Mouse (Mus musculus): ENCODE data around the gene Gm49358. TPM values are rescaled to one million over a fixed set of nuclear protein-coding genes. Genes with fewer than 3 reads are reported as not detected.

Gm49358 gene
- polyA plus RNA-seq, 1 experiment from 2014 or later = 1.0 TPM

DNA sequence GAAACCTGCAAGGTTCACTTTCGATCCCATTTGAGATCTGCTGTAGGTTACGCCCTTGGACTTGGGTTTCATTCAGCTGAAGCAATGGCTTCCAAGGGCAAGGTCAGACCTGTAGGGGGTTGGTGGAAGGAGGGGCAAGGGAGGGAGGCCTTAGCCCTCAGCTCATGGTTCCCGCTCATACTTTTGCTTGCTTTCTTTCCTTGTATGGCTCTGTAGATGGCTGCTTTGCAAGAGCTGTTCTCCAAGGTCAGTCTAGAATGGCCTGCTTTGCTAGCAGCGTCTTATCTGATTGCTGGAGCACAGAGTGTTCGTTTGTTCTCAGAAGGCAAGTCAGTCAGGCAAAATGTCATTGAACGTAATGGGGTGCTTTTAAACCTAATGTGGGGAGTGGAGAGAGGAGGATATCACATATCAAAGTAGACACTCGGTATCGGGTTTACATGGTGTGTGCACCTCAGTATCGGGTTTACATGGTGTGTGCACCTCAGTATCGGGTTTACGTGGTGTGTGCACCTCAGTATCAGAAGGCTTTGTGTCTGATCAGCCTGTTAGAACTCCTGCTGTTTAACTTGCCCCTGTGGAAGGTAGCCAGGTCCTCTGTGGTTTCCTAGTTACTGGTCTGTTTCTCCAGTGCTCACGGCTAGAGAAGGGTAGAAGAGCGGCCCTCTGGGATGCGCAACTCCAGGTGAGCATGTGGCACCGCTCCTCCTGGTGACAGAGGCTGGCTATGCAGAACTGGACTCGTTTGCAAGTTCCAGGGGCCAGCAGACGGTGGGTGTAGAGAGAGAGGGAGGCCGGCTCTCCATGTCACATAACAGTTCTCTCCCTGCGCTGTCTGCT lies 50.7 kb downstream of the Gm49358 start:
- Histone ChIP-seq H3K79me2 (ENCODE audit: inconsistent target) (peaks cover 9% of the 10 kb centered on the region; the same call in 1 of the 2 replicates), H3K4me3 (ENCODE audit: inconsistent target) (no peak overlapping the region), H3K36me3 (ENCODE audit: inconsistent target) (peaks cover 28% of the 10 kb centered on the region), H3K27ac (no peak overlapping the region)
- 88% methylated on average over 19 of the region's 19 CpGs for WGBS (ENCODE audit: missing documents)

DNA sequence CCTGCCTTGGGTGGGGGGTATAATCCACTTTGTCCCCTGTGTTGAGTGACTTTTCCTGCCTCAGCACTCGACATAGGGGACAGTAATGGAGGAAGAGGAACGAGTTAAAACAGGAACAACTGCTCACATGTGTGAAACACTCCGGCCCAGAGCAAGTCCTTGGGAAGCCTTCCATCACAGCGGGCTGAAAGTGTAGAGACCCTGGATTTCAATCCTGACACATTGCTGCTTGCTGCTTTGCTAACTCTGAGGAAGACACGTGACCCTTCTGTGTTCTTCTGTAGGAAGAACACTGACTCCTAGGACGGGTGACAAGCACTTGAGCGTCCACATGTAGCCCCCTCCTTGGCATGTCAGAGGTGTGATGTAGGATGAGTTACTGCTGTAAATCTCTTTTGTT lies 51.4 kb downstream of the Gm49358 start:
- no peak overlapping the region for H3K27ac ChIP-seq
- no peak overlapping the region for H3K4me3 ChIP-seq (ENCODE audit: inconsistent target)
- peaks cover 3% of the 10 kb centered on the region; the same call in 1 of the 2 replicates for H3K79me2 ChIP-seq (ENCODE audit: inconsistent target)
- 70% methylated on average over 7 of the region's 7 CpGs for WGBS (ENCODE audit: missing documents)
- peaks cover 34% of the 10 kb centered on the region for H3K36me3 ChIP-seq (ENCODE audit: inconsistent target)

DNA sequence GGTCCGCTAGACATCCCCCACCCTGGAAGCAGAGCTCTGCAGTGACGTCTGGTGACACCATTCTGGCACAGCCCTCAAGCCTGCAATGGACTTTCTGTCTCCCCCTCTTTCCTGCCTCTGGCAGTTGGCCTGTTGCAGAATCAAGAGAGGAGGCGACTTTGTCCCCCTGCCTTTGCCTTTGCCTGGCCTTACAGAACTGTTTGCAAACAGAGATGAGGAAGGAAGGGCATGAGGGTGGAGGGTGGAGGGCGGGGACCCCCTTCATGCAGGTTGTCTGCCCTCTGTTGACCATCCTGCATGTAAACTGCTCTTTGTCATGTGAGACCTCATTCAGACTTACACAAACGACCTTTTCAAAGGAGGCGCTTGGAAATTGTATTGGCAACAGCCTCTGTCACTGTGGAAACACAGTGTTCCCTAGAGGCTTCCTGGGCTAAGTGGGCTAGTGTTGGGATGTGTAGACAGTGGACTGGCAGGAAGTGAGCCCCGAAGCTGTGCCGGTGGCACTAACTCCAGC lies 55.9 kb downstream of the Gm49358 start:
- H3K27ac ChIP-seq = no peak overlapping the region
- no peaks in the 10 kb centered on the region for H3K79me2 ChIP-seq (ENCODE audit: inconsistent target)
- 53% methylated on average over 8 of the region's 8 CpGs for WGBS (ENCODE audit: missing documents)
- peaks cover 55% of the 10 kb centered on the region for H3K36me3 ChIP-seq (ENCODE audit: inconsistent target)
- H3K4me3 ChIP-seq (ENCODE audit: inconsistent target) = no peak overlapping the region

DNA sequence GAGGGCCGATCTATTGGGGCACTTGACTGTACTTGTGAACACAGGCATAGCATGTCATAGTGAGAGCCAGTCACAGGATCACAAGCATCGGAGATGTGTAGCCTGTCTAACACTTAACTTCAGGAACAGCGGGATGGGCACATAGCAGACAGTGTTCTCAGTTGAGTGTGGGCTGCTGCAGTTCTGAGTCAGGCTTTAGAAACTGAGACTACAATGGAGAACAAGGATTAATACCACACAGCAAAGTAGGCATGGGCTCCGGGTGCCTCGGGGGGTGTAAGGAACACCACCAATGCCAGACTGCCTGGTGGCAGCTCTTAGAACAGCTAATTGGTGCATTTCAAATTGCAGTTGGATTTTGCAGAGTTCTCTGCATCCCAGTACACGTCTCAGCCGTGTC lies 57.2 kb downstream of the Gm49358 start:
- 96% methylated on average over 7 of the region's 7 CpGs for WGBS (ENCODE audit: missing documents)
- Histone ChIP-seq H3K79me2 (ENCODE audit: inconsistent target) (no peaks in the 10 kb centered on the region), H3K36me3 (ENCODE audit: inconsistent target) (peaks cover 60% of the 10 kb centered on the region)

DNA sequence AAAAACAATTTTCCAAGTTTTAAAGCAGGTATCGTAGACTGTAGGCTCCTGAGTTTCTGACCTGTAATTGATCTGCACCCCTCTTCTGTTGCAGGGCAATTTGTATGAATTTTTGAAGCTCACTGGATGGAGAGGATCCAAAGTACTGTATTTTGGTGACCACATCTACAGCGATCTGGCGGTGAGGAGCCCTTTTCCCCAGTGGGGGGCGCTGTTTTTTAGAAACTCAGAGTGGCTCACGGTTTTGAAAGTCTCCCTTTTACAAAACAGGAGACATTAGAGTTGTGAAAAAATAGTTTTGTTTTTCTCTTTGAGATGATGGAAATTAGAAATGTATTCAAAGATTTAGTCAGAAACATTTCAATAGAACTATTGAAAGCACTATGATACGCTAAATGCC lies 60.3 kb downstream of the Gm49358 start:
- Histone ChIP-seq H3K27ac (no peak overlapping the region), H3K79me2 (ENCODE audit: inconsistent target) (no peaks in the 10 kb centered on the region), H3K4me3 (ENCODE audit: inconsistent target) (no peak overlapping the region), H3K36me3 (ENCODE audit: inconsistent target) (peaks cover 69% of the 10 kb centered on the region)
- WGBS (ENCODE audit: missing documents) = 91% methylated on average over 6 of the region's 6 CpGs

More for the DNA sequence above, 57.2 kb downstream of the Gm49358 start:
- Histone ChIP-seq H3K27ac (no peak overlapping the region), H3K4me3 (ENCODE audit: inconsistent target) (no peak overlapping the region)

DNA sequence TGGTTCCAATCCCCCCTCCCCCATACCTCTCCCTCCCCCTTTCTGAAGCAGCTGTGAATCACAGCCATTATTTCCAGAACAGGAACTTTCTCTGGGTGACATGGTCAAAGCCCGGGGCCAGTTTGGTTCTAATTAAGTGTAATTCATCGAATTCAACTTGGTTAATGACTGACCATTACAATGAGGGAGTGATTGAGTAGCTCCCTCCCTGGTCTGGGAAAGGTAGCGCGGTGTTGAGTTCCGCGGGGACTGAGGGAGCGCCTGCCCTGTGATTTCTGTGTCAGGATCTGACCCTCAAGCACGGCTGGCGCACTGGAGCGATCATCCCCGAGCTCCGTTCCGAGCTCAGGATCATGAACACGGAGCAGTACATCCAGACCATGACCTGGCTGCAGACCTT lies 61.1 kb downstream of the Gm49358 start:
- 97% methylated on average over 11 of the region's 14 CpGs for WGBS (ENCODE audit: missing documents)
- H3K36me3 ChIP-seq (ENCODE audit: inconsistent target) = peaks cover 68% of the 10 kb centered on the region
- H3K79me2 ChIP-seq (ENCODE audit: inconsistent target) = no peaks in the 10 kb centered on the region
- H3K4me3 ChIP-seq (ENCODE audit: inconsistent target) = no peak overlapping the region
- H3K27ac ChIP-seq = no peak overlapping the region

DNA sequence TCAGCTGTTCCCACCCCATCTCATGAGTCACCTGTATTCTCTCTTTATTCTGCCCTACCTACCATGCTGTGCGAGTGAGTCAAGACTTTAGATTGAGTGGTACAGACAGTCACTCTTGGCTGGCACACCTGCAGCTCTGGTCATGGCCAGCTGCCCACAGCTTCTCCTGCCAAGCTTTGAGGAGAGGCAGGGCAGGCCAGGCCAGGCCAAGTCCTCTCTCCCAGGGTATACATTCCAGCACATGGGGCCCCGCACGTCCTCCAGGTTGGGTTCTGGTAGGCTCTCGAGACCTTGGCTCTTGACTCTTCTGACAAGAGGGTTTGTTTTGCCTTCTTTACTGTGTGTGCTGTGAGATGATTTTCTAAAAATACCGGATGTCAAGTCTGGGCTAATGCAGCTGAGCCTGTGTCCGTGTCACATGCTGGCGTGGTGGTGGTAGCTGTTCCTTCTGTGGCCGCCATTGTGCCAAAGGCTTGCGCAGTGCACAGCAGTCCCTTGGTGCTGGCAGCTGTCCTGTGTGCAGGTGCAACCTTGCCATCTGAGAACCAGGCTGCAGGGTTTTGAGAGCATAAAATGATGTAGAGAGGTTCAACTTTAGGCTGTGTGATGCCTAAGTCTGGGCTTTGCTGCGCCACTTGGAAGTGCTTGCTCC lies 62.2 kb downstream of the Gm49358 start:
- peaks cover 57% of the 10 kb centered on the region for H3K36me3 ChIP-seq (ENCODE audit: inconsistent target)
- over 99% methylated on average over 8 of the region's 10 CpGs for WGBS (ENCODE audit: missing documents)
- H3K27ac ChIP-seq = no peak overlapping the region
- no peak overlapping the region for H3K4me3 ChIP-seq (ENCODE audit: inconsistent target)
- H3K79me2 ChIP-seq (ENCODE audit: inconsistent target) = no peaks in the 10 kb centered on the region

DNA sequence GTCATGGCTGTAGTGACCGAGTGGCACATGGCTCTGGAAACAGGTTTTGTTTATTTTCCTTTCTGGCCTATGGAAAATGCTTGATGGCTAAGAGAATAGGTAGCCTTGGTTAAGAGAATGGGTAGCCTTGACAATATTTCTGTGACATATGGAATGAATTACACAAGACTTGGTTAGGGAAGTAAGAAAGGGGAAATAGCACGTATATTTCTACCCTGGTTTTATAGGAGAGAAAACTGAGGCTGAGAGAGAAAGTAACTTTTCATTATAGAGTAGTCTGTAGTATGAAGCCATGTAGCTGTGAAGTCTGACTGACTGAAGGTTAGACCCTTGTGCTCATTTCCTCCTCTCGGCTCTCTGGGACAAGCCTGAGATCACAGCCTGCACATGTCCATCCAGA lies 63.2 kb downstream of the Gm49358 start:
- H3K36me3 ChIP-seq (ENCODE audit: inconsistent target) = peaks cover 57% of the 10 kb centered on the region; the same call in 1 of the 2 replicates
- no peak overlapping the region for H3K4me3 ChIP-seq (ENCODE audit: inconsistent target)
- H3K79me2 ChIP-seq (ENCODE audit: inconsistent target) = no peaks in the 10 kb centered on the region
- 47% methylated on average over 3 of the region's 3 CpGs for WGBS (ENCODE audit: missing documents)
- H3K27ac ChIP-seq = no peak overlapping the region

DNA sequence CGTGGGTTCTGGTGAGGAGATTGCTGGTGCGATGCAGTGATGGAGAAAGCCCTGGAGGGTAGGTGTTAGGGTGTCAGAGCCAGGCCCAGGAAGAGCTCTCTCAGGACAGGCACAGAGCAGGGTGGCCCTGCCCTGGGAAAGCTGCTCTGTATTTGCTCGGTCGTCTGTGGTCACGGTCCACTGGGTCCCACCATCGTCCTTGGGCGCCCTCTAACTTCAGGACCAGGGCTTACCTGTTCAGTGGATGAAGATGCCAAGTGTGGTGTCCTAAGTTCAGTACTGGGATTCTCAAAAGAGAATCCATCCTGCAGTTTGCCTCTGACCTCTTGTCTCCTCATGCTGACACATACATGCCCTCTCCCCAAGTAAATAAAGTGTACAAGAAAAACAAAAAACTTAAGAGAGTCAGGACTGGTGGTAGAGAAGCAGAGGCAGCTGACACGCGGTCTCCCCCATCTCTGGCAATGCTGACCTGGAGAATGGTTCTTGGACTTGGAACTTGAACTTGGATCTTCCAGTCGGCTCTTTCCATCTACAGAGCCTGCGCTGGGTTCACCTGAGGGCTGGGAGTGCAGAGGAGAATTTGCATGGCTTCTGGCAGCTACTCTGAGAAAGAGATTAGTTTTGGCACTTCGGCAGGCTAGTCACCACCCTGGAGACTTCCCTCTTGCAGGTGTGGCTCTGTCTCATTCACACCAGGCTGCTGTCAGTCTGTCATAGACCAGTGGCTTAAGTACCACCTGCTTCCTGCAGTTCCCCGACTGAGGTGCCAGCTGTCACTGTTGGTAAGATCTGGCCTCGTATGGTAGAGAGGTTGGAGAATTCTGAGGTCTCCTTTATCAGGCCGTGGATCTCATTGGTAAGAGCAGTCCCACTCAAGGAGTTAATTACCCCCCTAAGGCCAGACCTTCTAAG lies 64.7 kb downstream of the Gm49358 start:
- no peaks in the 10 kb centered on the region for H3K79me2 ChIP-seq (ENCODE audit: inconsistent target)
- H3K27ac ChIP-seq = no peak overlapping the region
- H3K36me3 ChIP-seq (ENCODE audit: inconsistent target) = peaks cover 55% of the 10 kb centered on the region; the same call in 1 of the 2 replicates
- no peak overlapping the region for H3K4me3 ChIP-seq (ENCODE audit: inconsistent target)
- 86% methylated on average over 15 of the region's 15 CpGs for WGBS (ENCODE audit: missing documents)

DNA sequence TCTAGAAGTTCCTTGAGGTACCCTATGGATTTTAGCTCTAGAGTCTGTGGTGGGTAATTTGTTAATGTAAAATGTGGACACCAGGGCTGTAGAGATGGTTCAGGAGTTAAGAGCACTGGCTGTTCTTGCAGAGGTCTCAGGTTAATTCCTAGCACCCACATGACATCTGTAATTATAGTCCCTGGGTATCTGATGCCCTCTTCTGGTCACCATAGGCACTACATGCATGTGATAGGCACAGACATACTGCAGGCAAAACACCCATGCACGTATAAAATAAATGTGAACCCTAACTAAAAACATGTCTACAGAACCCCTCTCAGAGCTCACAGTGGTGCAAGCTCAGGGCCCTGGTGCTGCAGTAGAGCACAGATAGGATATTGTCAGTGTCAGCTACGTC lies 65.7 kb downstream of the Gm49358 start:
- H3K79me2 ChIP-seq (ENCODE audit: inconsistent target) = no peaks in the 10 kb centered on the region
- WGBS (ENCODE audit: missing documents) = 88% methylated on average over 2 of the region's 2 CpGs
- H3K36me3 ChIP-seq (ENCODE audit: inconsistent target) = peaks cover 60% of the 10 kb centered on the region; the same call in 1 of the 2 replicates
- H3K27ac ChIP-seq = no peak overlapping the region
- no peak overlapping the region for H3K4me3 ChIP-seq (ENCODE audit: inconsistent target)

DNA sequence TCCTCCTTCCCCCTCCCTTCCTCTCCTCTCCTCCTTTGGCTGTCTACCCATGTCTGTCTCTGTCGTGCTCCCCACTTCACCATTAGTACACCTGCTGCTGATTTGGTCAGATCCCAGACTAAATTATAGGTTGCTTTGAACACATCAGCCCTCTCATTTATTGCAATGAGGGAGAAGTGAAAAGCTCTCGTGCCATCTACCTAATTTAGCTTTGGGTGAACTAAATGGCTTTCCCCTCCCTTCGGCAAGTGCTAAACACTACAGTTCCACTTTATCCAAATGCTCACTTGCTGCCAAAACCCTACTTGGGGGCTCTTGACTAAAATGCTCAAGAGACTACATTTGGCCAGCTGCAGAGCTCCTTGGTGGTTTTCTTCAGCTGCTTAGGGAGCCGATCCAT lies 73.0 kb downstream of the Gm49358 start:
- Histone ChIP-seq H3K79me2 (ENCODE audit: inconsistent target) (no peaks in the 10 kb centered on the region), H3K4me3 (ENCODE audit: inconsistent target) (no peak overlapping the region), H3K27ac (no peak overlapping the region), H3K36me3 (ENCODE audit: inconsistent target) (peaks cover 54% of the 10 kb centered on the region; the same call in 1 of the 2 replicates)
- WGBS (ENCODE audit: missing documents) = 94% methylated on average over 3 of the region's 4 CpGs

DNA sequence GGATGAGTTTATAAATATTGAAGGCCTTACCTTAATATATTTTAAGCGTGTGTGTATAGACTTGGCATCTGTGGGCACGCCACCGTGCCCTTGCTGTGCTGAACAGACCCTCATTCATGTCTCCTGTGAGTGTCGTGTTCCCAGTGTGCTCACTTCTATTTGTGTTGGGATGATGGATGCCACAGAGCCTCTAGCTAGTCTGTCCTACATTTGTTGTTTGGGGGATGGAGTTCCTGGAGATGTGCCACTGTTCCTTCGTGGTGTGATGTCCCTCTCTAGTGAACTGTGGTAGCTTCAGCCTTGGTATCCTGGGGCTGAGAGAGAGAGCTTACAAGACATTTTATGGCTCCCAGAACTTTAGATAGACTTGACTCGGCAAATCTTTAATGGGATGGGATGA lies 75.1 kb downstream of the Gm49358 start:
- WGBS (ENCODE audit: missing documents) = 98% methylated on average over 6 of the region's 6 CpGs
- H3K36me3 ChIP-seq (ENCODE audit: inconsistent target) = peaks cover 38% of the 10 kb centered on the region; the same call in 1 of the 2 replicates

DNA sequence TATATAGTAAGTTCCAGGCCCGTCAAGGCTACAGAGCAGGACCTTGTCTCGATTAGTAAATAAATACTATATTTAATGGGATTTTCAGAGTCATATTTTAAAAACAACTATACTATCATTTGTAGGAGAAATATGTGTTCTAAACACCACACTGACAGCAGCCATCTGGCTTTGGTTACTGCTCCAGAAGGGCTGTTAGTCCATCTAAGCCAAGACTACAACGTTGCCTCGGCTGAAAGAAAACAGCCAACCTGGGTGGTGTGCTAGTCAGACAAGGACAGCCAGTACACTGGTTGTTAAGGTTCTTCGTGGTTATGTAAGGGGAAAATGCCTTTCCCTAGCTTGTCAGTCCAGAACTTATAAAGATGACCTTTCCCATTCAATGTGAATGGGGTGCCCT lies 78.9 kb downstream of the Gm49358 start:
- Histone ChIP-seq H3K79me2 (ENCODE audit: inconsistent target) (no peaks in the 10 kb centered on the region), H3K4me3 (ENCODE audit: inconsistent target) (no peak overlapping the region), H3K36me3 (ENCODE audit: inconsistent target) (peaks cover 11% of the 10 kb centered on the region; the same call in 1 of the 2 replicates), H3K27ac (no peak overlapping the region)
- 92% methylated on average over 5 of the region's 5 CpGs for WGBS (ENCODE audit: missing documents)

More for the DNA sequence above, 75.1 kb downstream of the Gm49358 start:
- Histone ChIP-seq H3K4me3 (ENCODE audit: inconsistent target) (no peak overlapping the region), H3K27ac (no peak overlapping the region), H3K79me2 (ENCODE audit: inconsistent target) (no peaks in the 10 kb centered on the region)

DNA sequence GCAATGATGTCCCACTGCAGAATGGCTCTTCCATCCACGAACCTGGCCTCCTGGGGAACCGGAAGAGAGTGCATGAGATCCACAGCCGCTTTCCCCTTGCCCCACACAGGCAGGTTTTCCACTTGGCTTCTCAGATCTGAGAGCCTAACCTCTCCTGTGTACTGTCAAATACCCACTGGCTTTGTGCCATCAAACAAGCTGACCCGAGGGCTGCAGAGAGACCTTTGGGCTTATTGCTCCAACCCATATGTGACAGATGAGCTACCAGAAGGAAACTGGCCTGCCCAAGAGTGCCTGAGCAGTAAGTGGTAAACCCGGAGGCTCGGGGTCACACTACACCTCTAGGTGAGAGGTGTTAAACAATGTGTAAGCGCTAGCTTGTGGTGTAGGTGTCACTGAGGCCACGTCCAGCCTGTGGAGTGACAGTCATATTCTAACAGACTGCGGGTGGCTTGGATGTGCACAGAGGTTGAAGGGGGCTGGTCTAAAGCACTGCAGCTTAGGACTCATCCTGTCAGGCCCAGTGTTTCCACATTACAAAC lies 83.2 kb downstream of the Gm49358 start:
- Histone ChIP-seq H3K27ac (no peak overlapping the region), H3K4me3 (ENCODE audit: inconsistent target) (no peak overlapping the region), H3K79me2 (ENCODE audit: inconsistent target) (no peaks in the 10 kb centered on the region), H3K36me3 (ENCODE audit: inconsistent target) (no peaks in the 10 kb centered on the region)
- 90% methylated on average over 9 of the region's 9 CpGs for WGBS (ENCODE audit: missing documents)

Measured in macrophage (primary cell).